Mouse (Mus musculus) cerebellum, postnatal 36 days (tissue): ENCODE measurements around the gene Gng5.

Source experiments
- DNase-seq, 2 experiments: peaks; one replicate each; pipeline ENCODE4 v3.0.0; 2021 to 2022; ENCODE audit warnings: mixed read lengths in 2 of 2

Gene Gng5

GRCm38 (mm10) chr3:146499431-146500002 is at the start of gene Gng5, which contains the start of gene Spata1:
TSS of gene Gng5 (plus strand) at chr3:146499807.
TSS of gene Spata1 (minus strand) at chr3:146499753.
- peak in 1 of 2 experiments; percentile 41 for DNase-seq

GRCm38 (mm10) chr3:146450371-146450841 is 49.2 kb upstream of the Gng5 start:
- peak; percentile 82 to 86 for DNase-seq

GRCm38 (mm10) chr3:146451375-146451774 is 48.2 kb upstream of the Gng5 start:
- no peak for DNase-seq

GRCm38 (mm10) chr3:146462939-146463338 is 36.7 kb upstream of the Gng5 start:
- no peak for DNase-seq

- DNase-seq, result no peak
Observed at GRCm38 (mm10) chr3:146469226-146469625, 30.4 kb upstream of the Gng5 start.

- no peak for DNase-seq
Observed at GRCm38 (mm10) chr3:146472657-146473056, 26.9 kb upstream of the Gng5 start.

GRCm38 (mm10) chr3:146473741-146474140 is 25.9 kb upstream of the Gng5 start:
- DNase-seq, result no peak

GRCm38 (mm10) chr3:146474428-146474827 is 25.2 kb upstream of the Gng5 start:
- no peak for DNase-seq

GRCm38 (mm10) chr3:146482044-146482443 is 17.6 kb upstream of the Gng5 start:
- no peak for DNase-seq

- no peak for DNase-seq
Observed at GRCm38 (mm10) chr3:146486464-146486863, 13.1 kb upstream of the Gng5 start.

GRCm38 (mm10) chr3:146494941-146495340 is 4.7 kb upstream of the Gng5 start:
- no peak for DNase-seq

- DNase-seq, result no peak
Observed at GRCm38 (mm10) chr3:146498989-146499388, 618 bp upstream of the Gng5 start.

- peak in 1 of 2 experiments; percentile 21 for DNase-seq
Observed at GRCm38 (mm10) chr3:146500003-146500809, 599 bp downstream of the Gng5 start.

- no peak for DNase-seq
Observed at GRCm38 (mm10) chr3:146500810-146501201, 1.2 kb downstream of the Gng5 start.

- no peak for DNase-seq
Observed at GRCm38 (mm10) chr3:146501601-146502123, 2.1 kb downstream of the Gng5 start.

GRCm38 (mm10) chr3:146506711-146507110 is 7.1 kb downstream of the Gng5 start:
- DNase-seq, result no peak

GRCm38 (mm10) chr3:146520226-146520797 is 20.7 kb downstream of the Gng5 start:
- DNase-seq, result no peak

GRCm38 (mm10) chr3:146520798-146521651 is 21.4 kb downstream of the Gng5 start, which contains the start of gene Rpf1:
TSS of gene Rpf1 (minus strand) at chr3:146521429.
- peak; percentile 89 to 90 for DNase-seq

GRCm38 (mm10) chr3:146521652-146522020 is 22.0 kb downstream of the Gng5 start:
- peak in 1 of 2 experiments; percentile 17 for DNase-seq

- DNase-seq, result no peak
Observed at GRCm38 (mm10) chr3:146528335-146528734, 28.7 kb downstream of the Gng5 start.

- no peak for DNase-seq
Observed at GRCm38 (mm10) chr3:146534986-146535385, 35.4 kb downstream of the Gng5 start.

- no peak for DNase-seq
Observed at GRCm38 (mm10) chr3:146540521-146541273, 41.1 kb downstream of the Gng5 start.
